Comparison of ENCODE assay signal across 36 mouse cellular contexts in genomic region chr6:136433573-136433972, GRCm38 (mm10). TPM values are rescaled to one million over a fixed set of nuclear protein-coding genes. Genes with fewer than 3 reads are reported as not detected.
"Had no signal": no experiment of that assay in that cellular context is flagged by ENCODE, and none has a peak within 500 bp of the region (broad histone marks: within the 10 kb centered on the region; RNA-seq: fewer than 3 reads in every experiment).

No protein-coding gene starts in this region.

- ATAC-seq: hindbrain, embryonic 16.5 days; inflammation-experienced regulatory T-cells, adult 6 months; intestine, embryonic 15.5 days; intestine, postnatal 0 days had no signal

- H3K9me3 ChIP-seq: heart, embryonic 10.5 days; heart, embryonic 12.5 days; hindbrain, embryonic 10.5 days; hindbrain, embryonic 12.5 days; intestine, embryonic 15.5 days; limb, embryonic 13.5 days; limb, embryonic 15.5 days had no signal

- H3K36me3 ChIP-seq: heart, embryonic 10.5 days; heart, embryonic 12.5 days; hindbrain, embryonic 10.5 days; hindbrain, embryonic 12.5 days; intestine, embryonic 15.5 days; limb, embryonic 13.5 days; limb, embryonic 15.5 days had no signal

- H3K4me2 ChIP-seq: heart, embryonic 12.5 days; hindbrain, embryonic 12.5 days; hindbrain, embryonic 14.5 days; intestine, embryonic 15.5 days; limb, embryonic 13.5 days; limb, embryonic 15.5 days; liver, embryonic 11.5 days had no signal

- DNase-seq: gastrocnemius, postnatal 14 days; gastrocnemius, postnatal 36 days; heart, postnatal 10 days; heart, postnatal 4 days; kidney, adult 18-20 months; kidney, adult 8-10 months; kidney, postnatal 10 days; kidney, postnatal 4 days; left cerebral cortex, postnatal 4 days had no signal

- H3K4me3 ChIP-seq: heart, embryonic 10.5 days; heart, embryonic 12.5 days; hindbrain, embryonic 10.5 days; hindbrain, embryonic 12.5 days; intestine, embryonic 15.5 days; layer of hippocampus, adult 2 months; limb, embryonic 13.5 days; limb, embryonic 15.5 days had no signal

- H3K9ac ChIP-seq: heart, embryonic 12.5 days; hindbrain, embryonic 12.5 days; hindbrain, embryonic 14.5 days; intestine, embryonic 15.5 days; limb, embryonic 13.5 days; limb, embryonic 15.5 days had no signal

- H3K27me3 ChIP-seq: heart, embryonic 12.5 days; hindbrain, embryonic 12.5 days; intestine, embryonic 15.5 days; limb, embryonic 13.5 days; limb, embryonic 15.5 days had no signal

- H3K27ac ChIP-seq: heart, embryonic 10.5 days; hindbrain, embryonic 10.5 days; hindbrain, embryonic 12.5 days; hindbrain, embryonic 14.5 days; intestine, embryonic 15.5 days; layer of hippocampus, adult 2 months; limb, embryonic 13.5 days; limb, embryonic 15.5 days had no signal

RNA-seq across cellular contexts. Expression of gene E330021D16Rik, which starts 18.2 kb away (rescaled TPM):
- total RNA-seq: gastrocnemius, adult 18-20 months; gastrocnemius, adult 8-10 months; gastrocnemius, postnatal 14 days; gastrocnemius, postnatal 36 days; heart, adult 8-10 months; heart, postnatal 10 days; heart, postnatal 25 days; heart, postnatal 4 days; layer of hippocampus, adult 2 months; layer of hippocampus, postnatal 10 days; layer of hippocampus, postnatal 25 days; left cerebral cortex, adult 18-20 months; left cerebral cortex, adult 8-10 months; left cerebral cortex, postnatal 10 days; left cerebral cortex, postnatal 25 days; left cerebral cortex, postnatal 4 days had no signal
- polyA plus RNA-seq: gonadal fat pad, adult 2 months; heart, embryonic 12.5 days; heart, embryonic 14.5 days; heart, embryonic 16.5 days; hindbrain, embryonic 10.5 days; hindbrain, embryonic 12.5 days; hindbrain, embryonic 14.5 days; hindbrain, embryonic 16.5 days; intestine, embryonic 15.5 days; intestine, postnatal 0 days; limb, embryonic 11.5 days; limb, embryonic 13.5 days; limb, embryonic 15.5 days; liver, embryonic 11.5 days had no signal
